Mouse (Mus musculus): ENCODE measurements at regions not wholly inside any gene's neighbourhood (a gene's known extent, or its start where the extent isn't known, plus 50 kb on each side); places are given as distances from the start of the nearest gene placed in this dataset.

DNA sequence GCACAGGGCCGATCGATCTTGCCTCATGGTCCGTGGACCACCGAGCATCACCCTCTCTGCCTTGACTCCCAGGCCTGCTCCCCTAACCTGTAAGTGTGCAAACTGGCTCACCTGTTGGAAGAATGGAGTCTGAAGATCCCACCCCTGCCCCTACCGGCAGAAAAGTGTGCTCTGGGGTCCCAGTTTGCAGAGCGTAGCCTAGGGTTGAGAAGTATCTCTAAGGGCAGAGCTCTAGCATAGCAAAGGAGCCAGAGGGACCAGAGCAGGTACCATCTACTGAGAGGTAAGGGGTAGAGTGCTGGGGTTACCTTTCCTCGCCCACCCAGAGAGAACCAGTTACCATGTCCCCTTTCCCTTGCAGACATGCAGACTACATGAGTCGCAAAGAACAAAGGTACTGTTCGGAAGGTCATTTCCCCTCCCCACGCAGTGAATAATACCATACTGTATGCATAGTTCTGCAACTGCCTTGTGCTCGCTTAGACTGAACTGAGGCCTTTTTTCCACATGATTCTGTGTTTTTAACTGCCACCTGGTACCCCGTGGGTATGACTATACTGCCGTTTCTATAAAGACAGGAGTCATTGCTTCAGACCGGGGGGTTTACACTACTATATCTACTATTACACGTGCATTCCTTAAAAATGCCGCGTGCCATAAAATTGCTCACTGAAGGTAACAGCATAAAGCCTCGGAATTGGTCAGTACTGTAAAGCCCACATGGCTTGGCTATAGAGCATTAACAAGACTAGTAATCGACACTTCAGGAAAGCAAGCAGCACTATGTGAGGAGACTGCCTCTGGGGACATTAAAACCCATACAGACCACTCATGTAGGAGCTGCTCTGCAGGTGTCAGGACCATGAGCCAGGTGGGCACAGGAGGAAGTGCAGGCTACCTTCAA lies 88.7 kb upstream of the Ccnd2 start:
- no peak for TF ChIP-seq CTCF (IDR thresholded peaks at IDR 0.05; ENCODE audit: low read depth, low read length)
- TF ChIP-seq POLR2A (IDR thresholded peaks at IDR 0.05; ENCODE audit: insufficient read depth, low read length) = no peak
